Mouse (Mus musculus) testis, adult 2 months (tissue): Measurements from ENCODE around the gene Rem1. TPM values are rescaled to one million over a fixed set of nuclear protein-coding genes. Genes with fewer than 3 reads are reported as not detected.

Source experiments
- H3K27ac ChIP-seq: fragments of 200-500 bp; 2 replicates; pipeline ENCODE4 v1.5.1; 2012; ENCODE audit warnings: low read depth, low read length; ENCODE audit not compliant: control insufficient read depth, insufficient read depth
- H3K27me3 ChIP-seq: fragments of 200-500 bp; 2 replicates; pipeline ENCODE4 v1.6.1; 2012; ENCODE audit warnings: mild to moderate bottlenecking, low read length, moderate library complexity; ENCODE audit not compliant: control insufficient read depth, insufficient read depth
- H3K36me3 ChIP-seq: fragments of 200-500 bp; 2 replicates; pipeline ENCODE4 v1.6.1; 2012; ENCODE audit warnings: mild to moderate bottlenecking, low read length; ENCODE audit not compliant: control insufficient read depth, insufficient read depth
- H3K4me1 ChIP-seq: fragments of 200-500 bp; 2 replicates; pipeline ENCODE4 v1.6.1; 2012; ENCODE audit warnings: low read length; ENCODE audit not compliant: control insufficient read depth, insufficient read depth
- H3K4me3 ChIP-seq: fragments of 200-500 bp; 2 replicates; pipeline ENCODE4 v1.5.1; 2012; ENCODE audit warnings: low read depth, mild to moderate bottlenecking, low read length, moderate library complexity, mixed read lengths; ENCODE audit not compliant: control insufficient read depth
- CTCF ChIP-seq: fragments of 200-500 bp; IDR thresholded peaks from 2 replicates; pipeline ENCODE4 v1.5.1; 2012; ENCODE audit warnings: low read depth, mild to moderate bottlenecking, inconsistent platforms, low read length, moderate library complexity; ENCODE audit not compliant: control insufficient read depth, insufficient read depth, insufficient replicate concordance
- POLR2A ChIP-seq: fragments of 200-500 bp; IDR thresholded peaks from 2 replicates; pipeline ENCODE4 v1.6.1; 2012; ENCODE audit warnings: low read depth, mild to moderate bottlenecking, inconsistent platforms, low read length, moderate library complexity; ENCODE audit not compliant: control insufficient read depth
- polyA plus RNA-seq: library from polyadenylated mRNA; depleted of rRNA; stranded (reverse); fragments of >200 nt; gene quantifications from 2 replicates; pipeline ENCODE4 v1.2.3, GENCODE M21; 2012

The Rem1 gene
- polyA plus RNA-seq, 1 experiment: 1.2 TPM

DNA sequence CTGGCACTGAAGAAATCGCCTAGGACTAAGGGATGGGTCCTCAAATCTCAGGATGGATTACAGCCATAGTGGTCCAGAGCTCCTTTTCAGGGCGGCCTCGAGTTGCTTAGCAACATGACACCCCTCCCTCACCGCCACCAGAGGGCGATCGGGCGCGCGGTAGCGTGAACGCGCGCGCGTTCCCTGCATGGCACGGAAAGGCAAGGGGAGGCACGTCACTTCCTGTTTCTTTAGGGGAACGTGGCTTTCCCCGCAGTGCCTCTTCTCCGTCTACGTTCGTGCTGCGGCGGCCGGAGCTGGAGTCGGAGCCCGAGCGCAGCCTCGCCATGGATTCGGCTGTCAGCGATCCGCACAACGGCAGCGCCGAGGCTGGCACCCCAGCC, 42.5 kb downstream of the Rem1 start, which contains the start of gene H13:
TSS of gene H13 (plus strand) at position 206 of the 383 bp plus-strand sequence.
- Histone ChIP-seq H3K27me3 (no peaks in the 10 kb centered on the region), H3K36me3 (no peaks in the 10 kb centered on the region), H3K4me1 (peaks cover 17% of the 10 kb centered on the region), H3K27ac (peak within 1 kb of the TSS; percentile 91), H3K4me3 (peak within 1 kb of the TSS; percentile 98)
- peak; percentile 99 for TF ChIP-seq CTCF
- peak; percentile 98 for TF ChIP-seq POLR2A

DNA sequence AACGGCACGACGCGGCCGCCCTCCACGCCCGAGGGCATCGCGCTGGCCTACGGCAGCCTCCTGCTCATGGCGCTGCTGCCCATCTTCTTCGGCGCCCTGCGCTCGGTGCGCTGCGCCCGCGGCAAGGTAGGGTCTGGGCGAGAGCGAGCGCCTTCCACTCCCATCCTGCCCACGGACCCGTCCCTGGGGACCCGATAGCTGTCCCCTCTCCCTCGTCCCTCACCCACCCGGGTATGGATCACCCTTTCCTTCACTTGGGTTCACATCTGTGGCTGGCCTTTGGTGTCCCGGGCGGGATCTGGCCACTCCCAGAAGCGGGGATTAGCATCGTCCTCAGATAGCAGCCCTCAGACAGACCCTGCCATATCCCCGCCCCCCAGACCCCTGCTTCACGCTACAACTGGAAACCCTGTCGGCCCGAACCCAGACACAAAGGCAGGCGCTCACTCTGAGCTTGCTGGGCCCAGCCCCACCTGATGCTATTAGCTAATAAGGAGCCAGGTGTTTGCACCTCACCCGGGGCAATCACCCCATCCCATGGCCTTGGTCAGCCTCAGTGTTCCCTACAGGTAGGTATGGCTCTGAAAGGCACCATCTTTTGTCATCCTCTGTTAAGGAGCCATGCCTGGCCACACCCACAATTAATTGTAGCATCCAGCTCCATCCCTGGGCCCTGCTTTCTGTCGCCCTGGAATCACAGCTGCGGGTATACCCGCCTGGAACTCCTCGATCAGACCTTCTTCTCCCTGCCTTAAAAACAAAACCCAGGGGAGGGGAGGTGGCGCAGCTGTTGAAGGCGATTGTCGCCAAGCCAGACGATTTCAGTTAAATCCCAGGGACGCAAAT, 43.1 kb downstream of the Rem1 start:
- Histone ChIP-seq H3K27me3 (no peaks in the 10 kb centered on the region), H3K4me1 (peaks cover 17% of the 10 kb centered on the region), H3K27ac (peak overlapping the region; percentile 91), H3K36me3 (no peaks in the 10 kb centered on the region), H3K4me3 (peak overlapping the region; percentile 98)
- TF ChIP-seq POLR2A (no peak), CTCF (no peak)

DNA sequence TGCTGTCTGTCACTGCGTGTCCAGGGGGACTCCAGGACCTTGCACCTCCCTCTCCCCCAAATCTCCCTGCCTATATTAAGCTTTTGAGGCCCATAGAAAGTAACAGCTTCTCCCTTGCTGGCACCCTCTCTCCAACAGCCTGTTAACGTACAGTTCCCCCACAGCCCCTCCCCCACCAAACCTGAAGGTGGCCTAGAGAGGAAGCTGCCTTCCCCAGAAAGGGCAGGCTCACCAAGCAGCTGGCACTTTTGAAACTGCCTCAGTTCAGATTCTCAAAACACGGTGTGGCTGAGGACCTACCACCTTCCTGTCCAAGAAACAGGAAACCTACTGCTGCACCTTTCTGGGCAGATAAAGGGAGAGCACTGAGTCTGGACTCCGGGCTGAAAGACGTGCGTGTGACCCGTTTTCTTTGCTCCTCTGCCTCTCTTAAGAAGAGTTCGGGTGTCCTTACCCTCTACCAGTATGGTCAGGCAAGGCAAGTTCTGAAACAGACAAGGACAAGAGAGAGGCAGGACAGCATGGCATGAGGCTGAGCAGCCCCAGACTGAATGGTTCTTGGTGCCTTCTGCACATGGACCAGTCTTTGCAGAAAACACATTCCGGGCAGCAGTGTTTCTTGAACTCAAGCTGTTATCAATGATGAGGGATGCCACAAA, 44.4 kb downstream of the Rem1 start:
- H3K4me3 ChIP-seq: peak overlapping the region; percentile 3; the same call in 1 of the 2 replicates

DNA sequence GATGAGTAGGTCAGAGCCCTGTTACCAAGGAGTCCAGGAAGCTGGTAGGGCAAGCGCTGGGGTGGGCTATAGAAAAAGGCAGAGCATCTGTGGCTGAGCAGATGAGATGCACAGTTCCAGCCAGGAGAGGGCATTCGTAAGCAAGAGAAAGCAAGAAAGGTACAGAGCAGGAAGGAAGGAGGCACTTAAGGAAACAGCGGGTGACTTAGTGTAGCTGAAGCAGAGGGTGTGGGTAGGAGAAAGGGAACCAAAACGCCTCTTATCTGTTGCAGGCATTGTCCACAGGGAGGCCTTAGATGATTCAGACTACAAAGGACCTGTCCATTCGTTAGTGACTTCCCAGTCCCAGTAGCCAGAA, 44.9 kb downstream of the Rem1 start:
- Histone ChIP-seq H3K27ac (no peak overlapping the region), H3K36me3 (no peaks in the 10 kb centered on the region; the same call in 1 of the 2 replicates), H3K4me1 (peaks cover 17% of the 10 kb centered on the region), H3K4me3 (no peak overlapping the region), H3K27me3 (no peaks in the 10 kb centered on the region)
- TF ChIP-seq POLR2A: no peak
- no peak; the same call in 1 of the 2 replicates for TF ChIP-seq CTCF

More for the DNA sequence above, 44.4 kb downstream of the Rem1 start:
- no peak for TF ChIP-seq POLR2A
- no peak for TF ChIP-seq CTCF
- peaks cover 17% of the 10 kb centered on the region for H3K4me1 ChIP-seq
- no peak overlapping the region for H3K27ac ChIP-seq
- no peaks in the 10 kb centered on the region for H3K36me3 ChIP-seq
- no peaks in the 10 kb centered on the region for H3K27me3 ChIP-seq

DNA sequence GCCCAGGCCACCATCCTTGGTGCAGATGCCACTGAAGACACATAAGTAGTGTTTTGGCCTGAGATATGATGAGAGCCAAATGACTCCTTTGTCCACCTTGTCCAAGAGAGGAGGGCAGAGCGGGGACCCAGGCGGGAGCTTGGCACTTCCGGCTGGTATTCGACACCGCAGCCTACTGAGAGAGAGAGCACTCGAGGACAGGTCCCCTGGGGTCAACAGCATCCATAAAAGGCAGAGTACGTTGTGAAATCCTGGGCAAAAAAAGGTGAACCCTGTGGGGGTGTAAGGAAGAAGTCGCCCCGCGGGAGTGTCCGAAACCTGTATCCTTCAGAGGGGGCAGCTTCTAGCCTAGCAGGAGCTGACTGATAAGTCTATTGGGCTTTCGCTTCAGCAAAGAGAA, 45.4 kb downstream of the Rem1 start:
- peaks cover 2% of the 10 kb centered on the region; the same call in 1 of the 2 replicates for H3K36me3 ChIP-seq
- peaks cover 17% of the 10 kb centered on the region for H3K4me1 ChIP-seq
- TF ChIP-seq POLR2A: no peak
- TF ChIP-seq CTCF: no peak
- no peaks in the 10 kb centered on the region for H3K27me3 ChIP-seq
- no peak overlapping the region for H3K4me3 ChIP-seq
- no peak overlapping the region for H3K27ac ChIP-seq

DNA sequence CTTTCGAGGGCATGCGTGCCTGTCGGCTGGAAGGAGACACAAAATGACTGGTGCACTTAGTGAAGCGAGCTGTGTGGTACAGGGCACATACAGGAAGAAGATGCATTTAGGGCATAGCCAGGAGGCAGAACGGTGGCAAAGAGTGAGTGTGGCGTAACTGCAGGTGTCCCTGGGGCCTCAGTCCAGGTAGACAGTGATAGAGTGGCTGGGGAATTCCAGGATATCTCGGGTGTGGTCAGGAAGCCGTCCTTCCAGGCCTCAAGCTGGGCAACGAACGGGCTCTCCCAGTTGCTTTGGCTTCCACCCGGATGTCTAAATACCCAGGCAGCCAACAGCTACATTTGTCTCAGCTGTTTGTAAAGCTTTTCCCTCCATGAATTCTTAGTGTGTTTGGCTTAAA, 47.4 kb downstream of the Rem1 start:
- Histone ChIP-seq H3K4me3 (no peak overlapping the region), H3K27me3 (no peaks in the 10 kb centered on the region), H3K4me1 (peaks cover 17% of the 10 kb centered on the region), H3K36me3 (peaks cover 2% of the 10 kb centered on the region; the same call in 1 of the 2 replicates), H3K27ac (no peak overlapping the region)
- TF ChIP-seq POLR2A (no peak), CTCF (no peak)

DNA sequence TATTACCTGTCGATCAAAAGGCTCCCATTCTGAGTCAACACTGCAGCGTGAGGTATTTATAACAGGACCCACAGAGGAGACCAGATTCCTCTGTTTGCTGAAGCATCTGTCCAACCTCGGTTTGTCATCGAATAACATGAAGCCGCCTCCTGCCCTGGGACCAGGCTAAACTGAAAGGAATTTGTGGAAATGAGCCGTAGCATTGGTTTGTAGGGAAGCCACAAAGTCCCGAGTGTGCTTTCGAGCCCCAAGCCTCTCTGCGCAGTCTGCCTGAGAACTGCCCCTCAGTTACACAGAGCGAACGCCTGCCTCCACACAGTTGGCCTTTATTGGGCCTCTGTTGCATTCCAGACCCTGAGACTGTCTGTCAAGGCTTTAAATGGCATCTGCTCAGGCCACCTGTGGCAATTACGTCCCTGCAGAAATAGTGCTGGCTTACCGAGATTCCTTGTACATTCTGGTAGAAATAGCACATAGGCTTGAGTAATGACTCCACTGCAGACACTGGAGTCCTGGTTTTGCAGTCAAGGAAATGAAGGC, 48.6 kb downstream of the Rem1 start:
- Histone ChIP-seq H3K4me1 (peaks cover 13% of the 10 kb centered on the region; the same call in 1 of the 2 replicates), H3K27me3 (no peaks in the 10 kb centered on the region), H3K27ac (no peak overlapping the region), H3K36me3 (peaks cover 2% of the 10 kb centered on the region; the same call in 1 of the 2 replicates), H3K4me3 (no peak overlapping the region)
- TF ChIP-seq POLR2A (no peak), CTCF (no peak)
